Mouse (Mus musculus): ENCODE measurements at regions not wholly inside any gene's neighbourhood (a gene's known extent, or its start where the extent isn't known, plus 50 kb on each side); places are given as distances from the start of the nearest gene placed in this dataset.
A peak's percentile ranks its signal among the peaks of the same experiment; 100 is the strongest.

- DNase-seq, result no peak
Observed at GRCm38 (mm10) chr10:120616406-120617015, 140.2 kb upstream of the Hmga2 start.

- DNase-seq, result no peak
Observed at GRCm38 (mm10) chr10:120612351-120612750, 136.1 kb upstream of the Hmga2 start.

- no peak for DNase-seq
Observed at GRCm38 (mm10) chr10:120610076-120610475, 133.8 kb upstream of the Hmga2 start.

GRCm38 (mm10) chr10:120604506-120604905 is 128.2 kb upstream of the Hmga2 start:
- DNase-seq, result no peak

- no peak for DNase-seq
Observed at GRCm38 (mm10) chr10:120603167-120603566, 126.9 kb upstream of the Hmga2 start.

- DNase-seq, result no peak
Observed at GRCm38 (mm10) chr10:120600735-120601134, 124.5 kb upstream of the Hmga2 start.

- DNase-seq, result no peak
Observed at GRCm38 (mm10) chr10:120599551-120599950, 123.3 kb upstream of the Hmga2 start.

- no peak for DNase-seq
Observed at GRCm38 (mm10) chr10:120597320-120597887, 121.1 kb upstream of the Hmga2 start.

GRCm38 (mm10) chr10:120595145-120595544 is 118.9 kb upstream of the Hmga2 start:
- DNase-seq, result no peak

GRCm38 (mm10) chr10:120593876-120594275 is 117.6 kb upstream of the Hmga2 start:
- no peak for DNase-seq

- no peak for DNase-seq
Observed at GRCm38 (mm10) chr10:120589659-120590058, 113.4 kb upstream of the Hmga2 start.

- no peak for DNase-seq
Observed at GRCm38 (mm10) chr10:120587854-120588633, 111.8 kb upstream of the Hmga2 start.

GRCm38 (mm10) chr10:120587179-120587578 is 110.9 kb upstream of the Hmga2 start:
- peak; percentile 60 to 75 for DNase-seq

- peak; percentile 42 to 52 for DNase-seq
Observed at GRCm38 (mm10) chr10:120582497-120582896, 106.2 kb upstream of the Hmga2 start.

- no peak for DNase-seq
Observed at GRCm38 (mm10) chr10:120581547-120581946, 105.3 kb upstream of the Hmga2 start.

- no peak for DNase-seq
Observed at GRCm38 (mm10) chr10:120576886-120577285, 100.6 kb upstream of the Hmga2 start.

- DNase-seq, result no peak
Observed at GRCm38 (mm10) chr10:120576148-120576547, 99.9 kb upstream of the Hmga2 start.

GRCm38 (mm10) chr10:120571340-120571739 is 95.1 kb upstream of the Hmga2 start:
- DNase-seq, result no peak

GRCm38 (mm10) chr10:120565992-120566391 is 89.7 kb upstream of the Hmga2 start:
- DNase-seq, result no peak

GRCm38 (mm10) chr10:120564859-120565258 is 88.6 kb upstream of the Hmga2 start:
- no peak for DNase-seq

GRCm38 (mm10) chr10:120563926-120564325 is 87.7 kb upstream of the Hmga2 start:
- peak; percentile 12 to 39 for DNase-seq

- DNase-seq, result no peak
Observed at GRCm38 (mm10) chr10:120561821-120562220, 85.6 kb upstream of the Hmga2 start.

GRCm38 (mm10) chr10:120557850-120558447 is 81.7 kb upstream of the Hmga2 start:
- no peak for DNase-seq
